Mouse (Mus musculus) lung, adult 2 months (tissue): ENCODE results near the gene Gm10031. TPM values are rescaled to one million over a fixed set of nuclear protein-coding genes. Genes with fewer than 3 reads are reported as not detected.
"Not testable (repeated sequence)": the region's sequence is repeated elsewhere in the genome, so short reads cannot be mapped to it uniquely, and the experiment has no call there.

Experiments used
- DNase-seq: peaks from one replicate; pipeline ENCODE4 v3.0.0; 2022
- H3K4me1 ChIP-seq: fragments of 200-500 bp; 2 replicates; pipeline ENCODE4 v1.6.1; 2011; ENCODE audit warnings: low read length; ENCODE audit not compliant: control insufficient read depth, insufficient read depth
- H3K4me3 ChIP-seq: fragments of 200-500 bp; replicated peaks from 2 replicates; pipeline ENCODE3; 2011; ENCODE audit warnings: low read depth, mild to moderate bottlenecking, control low read depth, low read length; ENCODE audit errors: extremely low read depth
- CTCF ChIP-seq: fragments of 200-500 bp; IDR thresholded peaks from 2 replicates; pipeline ENCODE4 v1.5.1; 2011; ENCODE audit warnings: mild to moderate bottlenecking, low read length, control low read depth; ENCODE audit not compliant: insufficient read depth
- POLR2A ChIP-seq: fragments of 200-500 bp; IDR thresholded peaks from 2 replicates; pipeline ENCODE4 v1.6.1; 2011; ENCODE audit warnings: low read depth, mild to moderate bottlenecking, control low read depth, low read length, borderline replicate concordance; ENCODE audit errors: extremely low read depth
- WGBS: fragments of 180-500 bp; shearing (Covaris S2); methylation state at CpG from one replicate; pipeline ENCODE4 v1.1.7; 2018; 5-methylcytosine and 5-hydroxymethylcytosine counted together
- polyA plus RNA-seq: library from polyadenylated mRNA; depleted of rRNA; stranded (reverse); fragments of >200 nt; gene quantifications from 2 replicates; pipeline ENCODE4 v1.2.3, GENCODE M21; 2012

Gm10031 gene
- polyA plus RNA-seq, 1 experiment, result 12.2 TPM

DNA sequence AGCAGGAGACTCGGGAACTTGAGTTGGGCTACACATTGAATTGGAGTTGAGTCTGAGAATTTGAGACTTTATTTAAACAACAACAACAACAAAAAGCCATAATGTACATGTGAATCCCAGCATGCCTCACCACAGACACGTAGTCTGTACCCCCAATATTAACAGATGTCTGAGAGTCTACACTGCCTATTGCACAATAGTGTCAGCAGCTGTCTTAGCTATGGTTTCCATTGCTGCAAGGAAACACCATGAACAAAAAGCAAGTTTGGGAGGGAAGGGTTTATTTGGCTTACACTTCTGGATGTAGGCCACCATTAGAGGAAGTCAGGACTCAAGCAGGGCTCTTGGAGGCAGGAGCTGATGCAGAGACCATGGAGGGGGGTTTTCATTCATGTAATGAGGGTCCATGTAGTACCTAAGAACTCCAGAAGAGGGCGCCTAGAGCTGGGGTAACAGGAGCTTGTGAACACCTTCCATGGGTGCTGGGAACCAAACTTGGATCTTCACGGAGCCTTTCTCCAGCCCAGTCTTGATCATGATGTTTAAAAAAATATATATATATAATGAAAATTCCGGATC, 18.8 kb upstream of the Gm10031 start:
- 78% methylated on average over 5 of the region's 5 CpGs for WGBS
- H3K4me3 ChIP-seq, result no peak overlapping the region
- no peak for DNase-seq
- no peaks in the 10 kb centered on the region for H3K4me1 ChIP-seq
- no peak for TF ChIP-seq POLR2A
- TF ChIP-seq CTCF, result no peak

- 86% methylated on average over 2 of the region's 2 CpGs for WGBS
- DNase-seq, result no peak
- H3K4me1 ChIP-seq, result no peaks in the 10 kb centered on the region
- H3K4me3 ChIP-seq, result no peak overlapping the region
- TF ChIP-seq POLR2A (no peak), CTCF (no peak)
These were observed 17.9 kb upstream of the Gm10031 start for GRCm38 (mm10) chr1:156505901-156506300.

- DNase-seq, result no peak
- TF ChIP-seq POLR2A (no peak), CTCF (no peak)
- Histone ChIP-seq H3K4me3 (no peak overlapping the region), H3K4me1 (no peaks in the 10 kb centered on the region)
- WGBS, result 84% methylated on average over 3 of the region's 3 CpGs
These were observed 16.1 kb upstream of the Gm10031 start for GRCm38 (mm10) chr1:156507753-156508152.

GRCm38 (mm10) chr1:156520136-156520780, 3.6 kb upstream of the Gm10031 start:
- peaks cover 9% of the 10 kb centered on the region for H3K4me1 ChIP-seq
- WGBS, result 66% methylated on average over 3 of the region's 3 CpGs
- TF ChIP-seq CTCF, result no peak
- TF ChIP-seq POLR2A, result no peak
- peak; percentile 12 for DNase-seq
- H3K4me3 ChIP-seq, result no peak overlapping the region

DNA sequence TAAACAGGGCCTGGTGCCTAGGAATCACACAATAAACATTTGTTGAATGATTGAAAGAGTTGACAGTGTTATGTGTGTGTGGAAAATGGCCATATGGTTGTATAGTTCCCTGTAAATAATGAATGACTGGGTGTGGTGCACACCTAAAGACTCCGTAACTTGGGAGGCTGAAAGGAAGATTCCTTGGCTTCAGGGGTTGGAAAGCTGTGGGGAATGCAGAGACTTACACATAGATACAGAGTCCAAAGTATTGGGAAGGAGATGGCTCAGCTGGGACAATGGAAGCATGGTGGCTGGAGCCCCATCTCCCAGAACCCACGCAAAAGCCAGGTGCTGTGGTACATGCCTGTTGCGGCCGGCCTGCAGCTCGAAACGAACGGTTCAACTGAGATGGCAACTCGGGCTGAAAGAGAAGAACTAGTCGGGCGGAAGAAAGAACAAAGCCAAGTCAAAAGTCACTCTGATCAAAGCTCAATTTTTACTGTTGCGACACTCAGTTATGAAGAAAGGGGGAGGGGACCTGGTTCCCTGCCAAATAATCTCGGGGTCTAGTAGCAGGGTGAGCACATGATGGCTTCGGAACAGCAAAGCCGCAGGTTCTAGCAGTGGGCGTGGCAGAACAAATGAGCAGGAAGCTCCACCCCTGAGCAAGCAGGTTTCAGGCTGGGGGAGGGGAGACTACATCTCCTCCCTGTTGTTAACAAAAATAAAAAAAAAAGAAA, 1.9 kb upstream of the Gm10031 start:
- DNase-seq, result peak; percentile 36
- TF ChIP-seq CTCF, result no peak
- no peak for TF ChIP-seq POLR2A

GRCm38 (mm10) chr1:156532476-156533175, 8.8 kb downstream of the Gm10031 start:
- 75% methylated on average over 16 of the region's 16 CpGs for WGBS
- not testable (repeated sequence) for DNase-seq, H3K4me3 ChIP-seq, H3K4me1 ChIP-seq

More for the DNA sequence above, 1.9 kb upstream of the Gm10031 start:
- H3K4me3 ChIP-seq, result no peak overlapping the region
- WGBS, result 29% methylated on average over 15 of the region's 15 CpGs
- H3K4me1 ChIP-seq, result peaks cover 9% of the 10 kb centered on the region

GRCm38 (mm10) chr1:156533483-156533882, 9.7 kb downstream of the Gm10031 start:
- WGBS, result 75% methylated on average over 3 of the region's 3 CpGs
- TF ChIP-seq CTCF, result no peak
- TF ChIP-seq POLR2A, result no peak
- Histone ChIP-seq H3K4me3 (no peak overlapping the region), H3K4me1 (no peaks in the 10 kb centered on the region)
- no peak for DNase-seq

GRCm38 (mm10) chr1:156533911-156534310, 10.1 kb downstream of the Gm10031 start:
- no peak for DNase-seq
- WGBS, result 89% methylated on average over 4 of the region's 4 CpGs
- Histone ChIP-seq H3K4me3 (no peak overlapping the region), H3K4me1 (no peaks in the 10 kb centered on the region)
- TF ChIP-seq POLR2A (no peak), CTCF (no peak)

- no peak for TF ChIP-seq POLR2A
- no peak for TF ChIP-seq CTCF
- Histone ChIP-seq H3K4me1 (no peaks in the 10 kb centered on the region), H3K4me3 (no peak overlapping the region)
- 61% methylated on average over 2 of the region's 2 CpGs for WGBS
- no peak for DNase-seq
These were observed 13.2 kb downstream of the Gm10031 start for GRCm38 (mm10) chr1:156537031-156537430.
